Mouse (Mus musculus): ENCODE data around the gene Gm5862. TPM values are rescaled to one million over a fixed set of nuclear protein-coding genes. Genes with fewer than 3 reads are reported as not detected.
A peak's percentile ranks its signal among the peaks of the same experiment; 100 is the strongest.
"Not testable (repeated sequence)": the region's sequence is repeated elsewhere in the genome, so short reads cannot be mapped to it uniquely, and the experiment has no call there.

Gene Gm5862
- 0.11 TPM in 1 of 2 replicates, not detected in the other for polyA plus RNA-seq (2014; fragmentation: Nextera tagmentation; extraction: Ambion mirVana)

- WGBS = no CpG with 5 or more reads among the region's 3 CpGs
These were observed at the start of gene Gm5862 for GRCm38 (mm10) chr5:26022816-26023215. TSS of gene Gm5862 (minus strand) at chr5:26022916.

GRCm38 (mm10) chr5:26070716-26071115 lies 48.0 kb upstream of the Gm5862 start:
- no peak for DNase-seq
- no peak for ATAC-seq (ENCODE audit: low FRiP score, low TSS enrichment)
- H3K27me3 ChIP-seq (ENCODE audit: control insufficient read depth, insufficient read depth, low read length) = no peaks in the 10 kb centered on the region
- no peak overlapping the region for H3K4me2 ChIP-seq (ENCODE audit: low read length)
- no peak overlapping the region for H3K27ac ChIP-seq (replicated peaks; ENCODE audit: low read depth, low read length)
- 91% methylated on average over 24 of the region's 24 CpGs for WGBS
- no peaks in the 10 kb centered on the region for H3K4me1 ChIP-seq (ENCODE audit: control insufficient read depth, insufficient read depth, low read length)
- no peak overlapping the region for H3K9ac ChIP-seq (replicated peaks; ENCODE audit: low read length)
- no peaks in the 10 kb centered on the region for H3K36me3 ChIP-seq (ENCODE audit: control insufficient read depth, insufficient read depth, low read length)
- no peak overlapping the region for H3K4me3 ChIP-seq (replicated peaks; ENCODE audit: low read depth, low read length)
- H3K9me3 ChIP-seq (ENCODE audit: control insufficient read depth, low read length) = no peaks in the 10 kb centered on the region

More at GRCm38 (mm10) chr5:26022816-26023215, at the start of gene Gm5862:
- not testable (repeated sequence) for H3K27ac ChIP-seq (replicated peaks; ENCODE audit: low read depth, low read length); H3K4me2 ChIP-seq (ENCODE audit: low read length); H3K9ac ChIP-seq (replicated peaks; ENCODE audit: low read length); ATAC-seq (ENCODE audit: low FRiP score, low TSS enrichment); H3K27me3 ChIP-seq (ENCODE audit: control insufficient read depth, insufficient read depth, low read length); H3K36me3 ChIP-seq (ENCODE audit: control insufficient read depth, insufficient read depth, low read length); H3K4me1 ChIP-seq (ENCODE audit: control insufficient read depth, insufficient read depth, low read length); H3K4me3 ChIP-seq (replicated peaks; ENCODE audit: low read depth, low read length); H3K9me3 ChIP-seq (ENCODE audit: control insufficient read depth, low read length); DNase-seq

GRCm38 (mm10) chr5:26058481-26058880 lies 35.8 kb upstream of the Gm5862 start, which contains the start of gene Gm7347:
TSS of gene Gm7347 (minus strand) at chr5:26058581.
- not testable (repeated sequence) for ATAC-seq (ENCODE audit: low FRiP score, low TSS enrichment); H3K27ac ChIP-seq (replicated peaks; ENCODE audit: low read depth, low read length); H3K4me1 ChIP-seq (ENCODE audit: control insufficient read depth, insufficient read depth, low read length); DNase-seq; H3K9me3 ChIP-seq (ENCODE audit: control insufficient read depth, low read length); H3K27me3 ChIP-seq (ENCODE audit: control insufficient read depth, insufficient read depth, low read length); H3K9ac ChIP-seq (replicated peaks; ENCODE audit: low read length); H3K4me2 ChIP-seq (ENCODE audit: low read length); H3K36me3 ChIP-seq (ENCODE audit: control insufficient read depth, insufficient read depth, low read length); H3K4me3 ChIP-seq (replicated peaks; ENCODE audit: low read depth, low read length)
- no CpG with 5 or more reads among the region's 2 CpGs for WGBS

GRCm38 (mm10) chr5:26039458-26039857 lies 16.7 kb upstream of the Gm5862 start, which contains the start of gene Speer4a:
TSS of gene Speer4a (minus strand) at chr5:26039558.
- WGBS = 77% methylated on average over 2 of the region's 2 CpGs

GRCm38 (mm10) chr5:26007697-26008096 lies 15.0 kb downstream of the Gm5862 start:
- H3K27ac ChIP-seq (replicated peaks; ENCODE audit: low read depth, low read length); H3K4me3 ChIP-seq (replicated peaks; ENCODE audit: low read depth, low read length); H3K36me3 ChIP-seq (ENCODE audit: control insufficient read depth, insufficient read depth, low read length); H3K9me3 ChIP-seq (ENCODE audit: control insufficient read depth, low read length); H3K9ac ChIP-seq (replicated peaks; ENCODE audit: low read length); DNase-seq; H3K4me1 ChIP-seq (ENCODE audit: control insufficient read depth, insufficient read depth, low read length); H3K27me3 ChIP-seq (ENCODE audit: control insufficient read depth, insufficient read depth, low read length): not testable (repeated sequence)
- peak overlapping the region; percentile 64 for H3K4me2 ChIP-seq (ENCODE audit: low read length)
- 69% methylated on average over 6 of the region's 7 CpGs for WGBS
- ATAC-seq (ENCODE audit: low FRiP score, low TSS enrichment) = peak; percentile 40; the same call in 1 of the 2 replicates

More at GRCm38 (mm10) chr5:26039458-26039857, 16.7 kb upstream of the Gm5862 start, which contains the start of gene Speer4a:
- H3K4me2 ChIP-seq (ENCODE audit: low read length); H3K9me3 ChIP-seq (ENCODE audit: control insufficient read depth, low read length); H3K27ac ChIP-seq (replicated peaks; ENCODE audit: low read depth, low read length); H3K27me3 ChIP-seq (ENCODE audit: control insufficient read depth, insufficient read depth, low read length); H3K9ac ChIP-seq (replicated peaks; ENCODE audit: low read length); H3K4me1 ChIP-seq (ENCODE audit: control insufficient read depth, insufficient read depth, low read length); H3K36me3 ChIP-seq (ENCODE audit: control insufficient read depth, insufficient read depth, low read length); H3K4me3 ChIP-seq (replicated peaks; ENCODE audit: low read depth, low read length); DNase-seq; ATAC-seq (ENCODE audit: low FRiP score, low TSS enrichment): not testable (repeated sequence)

- 21% methylated on average over 45 of the region's 45 CpGs for WGBS
- H3K4me1 ChIP-seq (ENCODE audit: control insufficient read depth, insufficient read depth, low read length); H3K27ac ChIP-seq (replicated peaks; ENCODE audit: low read depth, low read length); H3K27me3 ChIP-seq (ENCODE audit: control insufficient read depth, insufficient read depth, low read length); H3K36me3 ChIP-seq (ENCODE audit: control insufficient read depth, insufficient read depth, low read length); H3K9me3 ChIP-seq (ENCODE audit: control insufficient read depth, low read length): not testable (repeated sequence)
- ATAC-seq (ENCODE audit: low FRiP score, low TSS enrichment) (peak; percentile 80), DNase-seq (peak; percentile 73)
- peak overlapping the region; percentile 64 for H3K4me2 ChIP-seq (ENCODE audit: low read length)
- H3K9ac ChIP-seq (replicated peaks; ENCODE audit: low read length) = peak overlapping the region; percentile 34
- H3K4me3 ChIP-seq (replicated peaks; ENCODE audit: low read depth, low read length) = peak overlapping the region; percentile 38
These were observed 15.6 kb downstream of the Gm5862 start for GRCm38 (mm10) chr5:26006937-26007695.

- H3K27me3 ChIP-seq (ENCODE audit: control insufficient read depth, insufficient read depth, low read length); H3K27ac ChIP-seq (replicated peaks; ENCODE audit: low read depth, low read length); H3K36me3 ChIP-seq (ENCODE audit: control insufficient read depth, insufficient read depth, low read length); H3K9ac ChIP-seq (replicated peaks; ENCODE audit: low read length); H3K4me2 ChIP-seq (ENCODE audit: low read length); ATAC-seq (ENCODE audit: low FRiP score, low TSS enrichment); H3K4me3 ChIP-seq (replicated peaks; ENCODE audit: low read depth, low read length); DNase-seq; H3K4me1 ChIP-seq (ENCODE audit: control insufficient read depth, insufficient read depth, low read length); H3K9me3 ChIP-seq (ENCODE audit: control insufficient read depth, low read length): not testable (repeated sequence)
- 92% methylated on average over 1 of the region's 2 CpGs for whole genome bisulfite sequencing
These were observed 18.0 kb downstream of the Gm5862 start, which contains the start of gene Gm1979 for GRCm38 (mm10) chr5:26004698-26005097. TSS of gene Gm1979 (minus strand) at chr5:26004798.

- DNase-seq; H3K27me3 ChIP-seq (ENCODE audit: control insufficient read depth, insufficient read depth, low read length); H3K4me3 ChIP-seq (replicated peaks; ENCODE audit: low read depth, low read length); H3K9ac ChIP-seq (replicated peaks; ENCODE audit: low read length); H3K27ac ChIP-seq (replicated peaks; ENCODE audit: low read depth, low read length); ATAC-seq (ENCODE audit: low FRiP score, low TSS enrichment); H3K4me2 ChIP-seq (ENCODE audit: low read length); H3K4me1 ChIP-seq (ENCODE audit: control insufficient read depth, insufficient read depth, low read length); H3K9me3 ChIP-seq (ENCODE audit: control insufficient read depth, low read length); H3K36me3 ChIP-seq (ENCODE audit: control insufficient read depth, insufficient read depth, low read length): not testable (repeated sequence)
- WGBS = no CpG with 5 or more reads among the region's 3 CpGs
These were observed 34.2 kb downstream of the Gm5862 start, which contains the start of gene Gm21698 for GRCm38 (mm10) chr5:25988550-25988949. TSS of gene Gm21698 (minus strand) at chr5:25988650.

- no CpG with 5 or more reads among the region's 2 CpGs for WGBS
- not testable (repeated sequence) for H3K9me3 ChIP-seq (ENCODE audit: control insufficient read depth, low read length); ATAC-seq (ENCODE audit: low FRiP score, low TSS enrichment)
These were observed 50.2 kb downstream of the Gm5862 start, which contains the start of gene Gm21680 for GRCm38 (mm10) chr5:25972563-25972962. TSS of gene Gm21680 (minus strand) at chr5:25972663.

More at GRCm38 (mm10) chr5:25972563-25972962, 50.2 kb downstream of the Gm5862 start, which contains the start of gene Gm21680:
- H3K4me1 ChIP-seq (ENCODE audit: control insufficient read depth, insufficient read depth, low read length); H3K27ac ChIP-seq (replicated peaks; ENCODE audit: low read depth, low read length); H3K4me3 ChIP-seq (replicated peaks; ENCODE audit: low read depth, low read length); H3K9ac ChIP-seq (replicated peaks; ENCODE audit: low read length); H3K36me3 ChIP-seq (ENCODE audit: control insufficient read depth, insufficient read depth, low read length); H3K4me2 ChIP-seq (ENCODE audit: low read length); H3K27me3 ChIP-seq (ENCODE audit: control insufficient read depth, insufficient read depth, low read length); DNase-seq: not testable (repeated sequence)

All from midbrain, embryonic 14.5 days (tissue).